Mouse (Mus musculus) limb, embryonic 10.5 days (tissue): ENCODE measurements around the gene Igsf3. TPM values are rescaled to one million over a fixed set of nuclear protein-coding genes. Genes with fewer than 3 reads are reported as not detected.

ENCODE experiments used
- DNase-seq: peaks from one replicate; pipeline ENCODE4 v3.0.0-alpha.2; 2017; ENCODE audit warnings: low spot score
- H3K27ac ChIP-seq: fragments of 300-500 bp; sonication (generic); 2 replicates; pipeline ENCODE4 v1.5.1; 2016; ENCODE audit warnings: mild to moderate bottlenecking
- H3K27me3 ChIP-seq: fragments of 300-500 bp; sonication (generic); 2 replicates; pipeline ENCODE4 v1.6.1; 2016; ENCODE audit warnings: low read depth, mild to moderate bottlenecking; ENCODE audit not compliant: poor library complexity, severe bottlenecking
- H3K36me3 ChIP-seq: fragments of 300-500 bp; sonication (generic); 2 replicates; pipeline ENCODE4 v1.6.1; 2016; ENCODE audit warnings: mild to moderate bottlenecking, moderate library complexity
- H3K4me1 ChIP-seq: fragments of 300-500 bp; sonication (generic); 2 replicates; pipeline ENCODE4 v1.6.1; 2016
- H3K4me3 ChIP-seq: fragments of 300-500 bp; sonication (generic); 2 replicates; pipeline ENCODE4 v1.5.1; 2016; ENCODE audit warnings: mild to moderate bottlenecking, moderate library complexity
- H3K9me3 ChIP-seq: fragments of 300-500 bp; sonication (generic); replicated peaks from 2 replicates; pipeline ENCODE4 v1.6.1; 2016; ENCODE audit warnings: mild to moderate bottlenecking
- WGBS: fragments of 180-500 bp; shearing (Covaris S2); methylation state at CpG from one replicate; pipeline ENCODE4 v1.1.7; 2016; 5-methylcytosine and 5-hydroxymethylcytosine counted together
- polyA plus RNA-seq: library from polyadenylated mRNA; unstranded; fragments of >200 nt; fragmentation: Nextera tagmentation; extraction: Ambion mirVana; gene quantifications from 2 replicates; pipeline ENCODE4 v1.2.1, GENCODE M21; 2016

The Igsf3 gene
- polyA plus RNA-seq, 1 experiment from 2014 or later, result 84.9 TPM

GRCm38 (mm10) chr3:101506970-101507702, 130.3 kb downstream of the Igsf3 start:
- no peak for DNase-seq
- Histone ChIP-seq H3K27ac (peak overlapping the region; percentile 85), H3K27me3 (no peaks in the 10 kb centered on the region), H3K4me3 (no peak overlapping the region), H3K9me3 (no peaks in the 10 kb centered on the region), H3K36me3 (no peaks in the 10 kb centered on the region), H3K4me1 (peaks cover 31% of the 10 kb centered on the region)
- 50% methylated on average over 14 of the region's 14 CpGs for WGBS

GRCm38 (mm10) chr3:101507766-101508165, 130.9 kb downstream of the Igsf3 start:
- WGBS, result 53% methylated on average over 3 of the region's 3 CpGs
- H3K27me3 ChIP-seq, result no peaks in the 10 kb centered on the region

GRCm38 (mm10) chr3:101509707-101510544, 133.0 kb downstream of the Igsf3 start:
- Histone ChIP-seq H3K27ac (peak overlapping the region; percentile 57; the same call in 1 of the 2 replicates), H3K9me3 (no peaks in the 10 kb centered on the region), H3K27me3 (no peaks in the 10 kb centered on the region), H3K36me3 (no peaks in the 10 kb centered on the region), H3K4me3 (no peak overlapping the region), H3K4me1 (peaks cover 40% of the 10 kb centered on the region)
- 85% methylated on average over 10 of the region's 10 CpGs for WGBS
- DNase-seq, result no peak

More at GRCm38 (mm10) chr3:101507766-101508165, 130.9 kb downstream of the Igsf3 start:
- no peak for DNase-seq
- Histone ChIP-seq H3K4me3 (no peak overlapping the region), H3K27ac (no peak overlapping the region), H3K36me3 (no peaks in the 10 kb centered on the region), H3K4me1 (peaks cover 27% of the 10 kb centered on the region), H3K9me3 (no peaks in the 10 kb centered on the region)

- Histone ChIP-seq H3K36me3 (no peaks in the 10 kb centered on the region), H3K4me3 (no peak overlapping the region), H3K27me3 (no peaks in the 10 kb centered on the region), H3K4me1 (peaks cover 40% of the 10 kb centered on the region), H3K9me3 (no peaks in the 10 kb centered on the region), H3K27ac (no peak overlapping the region)
- WGBS, result 90% methylated on average over 5 of the region's 5 CpGs
- no peak for DNase-seq
Measured at GRCm38 (mm10) chr3:101510632-101511031, 133.7 kb downstream of the Igsf3 start.

Other genes with a start within 250 kb of the Igsf3 start
- gene Cd2, start 89.1 kb upstream of the Igsf3 start, polyA plus RNA-seq, result not detected in 2 replicates
- 47.7 and 53.7 TPM in 2 replicates for gene Atp1a1, start 227.6 kb downstream of the Igsf3 start, polyA plus RNA-seq